Mouse (Mus musculus) cerebellum, adult 2 months (tissue): ENCODE measurements at regions not wholly inside any gene's neighbourhood (a gene's known extent, or its start where the extent isn't known, plus 50 kb on each side); places are given as distances from the start of the nearest gene placed in this dataset.

Source experiments
- DNase-seq, 2 experiments: peaks; one replicate each; pipeline ENCODE4 v3.0.0; 2021
- H3K27ac ChIP-seq: fragments of 200-500 bp; 2 replicates; pipeline ENCODE4 v1.5.1; 2012; ENCODE audit warnings: low read length, control low read depth, inconsistent platforms; ENCODE audit not compliant: insufficient read depth
- H3K27me3 ChIP-seq: fragments of 200-500 bp; 2 replicates; pipeline ENCODE4 v1.6.1; 2012; ENCODE audit warnings: inconsistent platforms, mild to moderate bottlenecking, low read length, moderate library complexity; ENCODE audit not compliant: control insufficient read depth, insufficient read depth
- H3K4me1 ChIP-seq: fragments of 200-500 bp; 2 replicates; pipeline ENCODE4 v1.6.1; 2011; ENCODE audit warnings: low read length; ENCODE audit not compliant: control insufficient read depth, insufficient read depth
- H3K4me3 ChIP-seq: fragments of 200-500 bp; replicated peaks from 2 replicates; pipeline ENCODE3; 2011; ENCODE audit warnings: mild to moderate bottlenecking, low read depth, low read length, control low read depth; ENCODE audit not compliant: insufficient read depth
- CTCF ChIP-seq: fragments of 200-500 bp; IDR thresholded peaks from 2 replicates; pipeline ENCODE4 v1.5.1; 2011; ENCODE audit warnings: low read depth, mild to moderate bottlenecking, control low read depth, low read length, moderate library complexity, borderline replicate concordance; ENCODE audit not compliant: insufficient read depth
- POLR2A ChIP-seq: fragments of 200-500 bp; IDR thresholded peaks from 2 replicates; pipeline ENCODE4 v1.6.1; 2011; ENCODE audit warnings: low read length, control low read depth, borderline replicate concordance; ENCODE audit not compliant: insufficient read depth
- WGBS: fragments of 180-500 bp; shearing (Covaris S2); methylation state at CpG from one replicate; pipeline ENCODE4 v1.1.7; 2018; 5-methylcytosine and 5-hydroxymethylcytosine counted together

DNA sequence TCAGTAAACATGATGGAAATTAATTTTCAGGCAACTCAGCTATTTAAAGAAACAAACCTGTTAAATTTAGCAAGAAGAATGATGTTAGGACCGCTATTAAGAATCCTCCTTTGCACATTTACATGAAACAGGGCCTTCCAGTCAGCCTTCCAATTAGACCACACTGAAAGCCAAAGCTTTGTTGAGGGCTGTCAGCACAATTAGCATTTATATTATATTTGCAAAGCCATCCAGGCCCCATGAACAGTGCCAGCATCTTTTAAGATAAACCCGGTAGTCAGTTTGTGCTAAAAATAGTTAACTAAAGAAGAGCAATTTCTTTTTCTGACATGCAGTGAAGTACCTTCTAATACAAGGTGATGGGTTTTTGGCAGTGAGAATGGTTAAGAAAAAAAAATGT lies 495.1 kb downstream of the Kcna4 start:
- no peak overlapping the region for H3K4me3 ChIP-seq
- H3K4me1 ChIP-seq = no peaks in the 10 kb centered on the region
- WGBS = 12% methylated on average over 2 of the region's 2 CpGs
- DNase-seq = no peak
- no peak for TF ChIP-seq CTCF
- TF ChIP-seq POLR2A = no peak
- H3K27ac ChIP-seq = no peak overlapping the region
- no peaks in the 10 kb centered on the region for H3K27me3 ChIP-seq

GRCm38 (mm10) chr2:107796930-107797329 lies 506.5 kb downstream of the Kcna4 start:
- DNase-seq = no peak
- H3K4me1 ChIP-seq = no peaks in the 10 kb centered on the region
- TF ChIP-seq CTCF (no peak), POLR2A (no peak)
- no peak overlapping the region for H3K27ac ChIP-seq
- 95% methylated on average over 1 of the region's 1 CpGs for WGBS
- H3K27me3 ChIP-seq = no peaks in the 10 kb centered on the region
- no peak overlapping the region for H3K4me3 ChIP-seq

DNA sequence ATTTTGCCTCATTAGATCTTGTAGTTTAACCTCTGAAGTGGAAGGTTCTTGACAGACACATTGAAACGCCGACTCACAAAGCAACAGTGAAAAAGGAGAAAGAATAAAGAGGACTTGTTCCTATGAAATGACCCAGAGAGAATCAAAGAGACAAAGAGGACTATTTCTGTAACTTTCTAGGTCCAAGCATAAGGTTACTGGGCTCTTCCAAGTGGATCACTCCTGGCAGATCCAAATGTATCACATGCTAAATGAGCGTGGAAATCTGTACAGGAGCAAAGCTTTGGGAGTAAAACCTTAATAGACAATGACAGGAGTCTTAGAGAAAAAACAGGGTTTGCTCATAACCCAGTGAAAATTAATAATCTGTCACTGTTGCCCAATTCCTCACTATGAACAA lies 522.8 kb downstream of the Kcna4 start:
- Histone ChIP-seq H3K27ac (no peak overlapping the region), H3K4me1 (no peaks in the 10 kb centered on the region), H3K27me3 (no peaks in the 10 kb centered on the region), H3K4me3 (no peak overlapping the region)
- 11% methylated on average over 3 of the region's 3 CpGs for WGBS
- TF ChIP-seq CTCF = no peak
- no peak for TF ChIP-seq POLR2A
- DNase-seq = peak in 1 of 2 experiments; percentile 0

DNA sequence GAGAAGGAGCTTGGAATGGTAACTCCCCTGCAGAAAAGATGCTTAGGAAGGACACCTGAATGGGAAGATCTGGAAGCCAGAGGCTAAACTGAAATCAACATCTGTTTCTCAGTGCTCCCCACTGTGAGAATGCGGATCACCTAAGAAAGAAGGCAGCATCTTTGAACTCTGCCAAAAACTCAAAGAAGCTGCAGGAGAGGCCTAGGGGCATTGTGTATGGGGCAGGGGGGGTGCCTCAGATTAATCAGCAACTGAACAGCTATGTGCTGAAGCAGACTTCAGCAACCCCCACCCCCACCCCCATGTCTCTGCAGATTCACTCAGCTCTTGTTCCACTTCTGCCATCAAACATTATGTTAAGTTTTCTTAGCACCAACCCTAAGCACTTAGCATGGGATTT lies 523.6 kb downstream of the Kcna4 start:
- TF ChIP-seq POLR2A (no peak), CTCF (no peak)
- Histone ChIP-seq H3K4me3 (no peak overlapping the region), H3K4me1 (no peaks in the 10 kb centered on the region), H3K27ac (no peak overlapping the region), H3K27me3 (no peaks in the 10 kb centered on the region)
- WGBS = 18% methylated on average over 1 of the region's 1 CpGs
- DNase-seq = no peak
